Comparison of ENCODE assay signal across 26 mouse cellular contexts in the genomic region with DNA sequence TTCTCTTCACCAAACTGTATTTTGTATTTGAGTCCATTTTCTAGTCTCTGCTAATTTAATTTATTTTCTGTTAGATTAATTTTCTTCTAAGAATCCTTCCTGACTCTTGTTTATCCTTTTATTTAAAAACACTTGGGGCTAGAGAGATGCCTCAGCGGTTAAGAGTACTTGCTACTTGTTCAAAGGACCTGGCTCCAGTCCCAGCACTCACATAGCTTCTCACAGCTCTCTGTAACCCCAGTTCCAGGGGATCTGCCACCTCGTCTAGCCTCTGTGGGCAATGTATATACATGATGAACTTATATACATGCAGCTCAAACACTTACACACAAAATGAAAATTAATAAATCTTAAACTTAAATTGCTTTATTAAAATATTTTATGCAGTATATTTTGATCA.
A peak's percentile ranks its signal among the peaks of the same experiment; 100 is the strongest.
DNase-seq lines count a peak whose midpoint lies in the region; ATAC-seq and TF ChIP-seq lines count a peak whose summit lies in the region.
"Had no signal": no experiment of that assay in that cellular context is flagged by ENCODE, and none has a peak within 500 bp of the region (broad histone marks: within the 10 kb centered on the region; RNA-seq: fewer than 3 reads in every experiment).

No protein-coding gene starts in this region.

- H3K4me2 ChIP-seq in forebrain, embryonic 14.5 days (ENCODE audit: low read length) = no peak overlapping the region
- H3K4me2 ChIP-seq in forebrain, embryonic 13.5 days = no peak overlapping the region
- no peak overlapping the region for H3K4me2 ChIP-seq in lung, postnatal 0 days (replicated peaks; ENCODE audit: low read depth, low read length)
- H3K4me2 ChIP-seq: embryonic facial prominence, embryonic 13.5 days; forebrain, embryonic 12.5 days; heart, embryonic 12.5 days; heart, embryonic 15.5 days; hindbrain, embryonic 15.5 days had no signal

- TF ChIP-seq POLR2A in lung, adult 2 months (IDR thresholded peaks at IDR 0.05; ENCODE audit: borderline replicate concordance, extremely low read depth, low read depth, low read length) = no peak

- no peak overlapping the region for H3K4me3 ChIP-seq in forebrain, embryonic 14.5 days (ENCODE audit: low read depth, low read length)
- H3K4me3 ChIP-seq in forebrain, embryonic 13.5 days = no peak overlapping the region
- no peak overlapping the region for H3K4me3 ChIP-seq in lung, postnatal 0 days (ENCODE audit: low read depth, low read length)
- H3K4me3 ChIP-seq in lung, adult 2 months (replicated peaks; ENCODE audit: extremely low read depth, low read depth, low read length) = no peak overlapping the region
- H3K4me3 ChIP-seq: embryonic facial prominence, embryonic 10.5 days; embryonic facial prominence, embryonic 13.5 days; erythroblast, embryonic 14.5 days; forebrain, embryonic 12.5 days; gastrocnemius, adult 2 months; heart, embryonic 12.5 days; heart, embryonic 15.5 days; hindbrain, embryonic 15.5 days had no signal

- ATAC-seq in forebrain, embryonic 14.5 days = no peak
- no peak for ATAC-seq in forebrain, embryonic 13.5 days
- no peak for ATAC-seq in lung, postnatal 0 days
- ATAC-seq: activated CD4-positive, CD25-positive, alpha-beta regulatory T cell, adult 4 months had no signal

- H3K4me1 ChIP-seq in forebrain, embryonic 14.5 days (ENCODE audit: control insufficient read depth, insufficient read depth, low read length) = peaks cover 2% of the 10 kb centered on the region; the same call in 1 of the 2 replicates
- H3K4me1 ChIP-seq in forebrain, embryonic 13.5 days = peaks cover 20% of the 10 kb centered on the region
- H3K4me1 ChIP-seq in lung, postnatal 0 days (ENCODE audit: insufficient read depth, low read depth, low read length) = no peaks in the 10 kb centered on the region
- no peaks in the 10 kb centered on the region; the same call in 1 of the 2 replicates for H3K4me1 ChIP-seq in lung, adult 2 months (ENCODE audit: control insufficient read depth, insufficient read depth, low read length)
- H3K4me1 ChIP-seq: heart, embryonic 15.5 days had no signal

- WGBS in forebrain, embryonic 14.5 days = 17% methylated on average over 2 of the region's 2 CpGs
- 36% methylated on average over 2 of the region's 2 CpGs for WGBS in forebrain, embryonic 13.5 days
- WGBS in lung, postnatal 0 days = 23% methylated on average over 2 of the region's 2 CpGs
- WGBS in lung, adult 2 months = 36% methylated on average over 2 of the region's 2 CpGs

- DNase-seq in forebrain, embryonic 14.5 days (ENCODE audit: low spot score) = peak; percentile 57
- peak; percentile 23 for DNase-seq in lung, postnatal 0 days (ENCODE audit: low spot score)
- no peak for DNase-seq in lung, adult 2 months
- peak; percentile 42 for DNase-seq in lung, postnatal 36 days
- no peak for DNase-seq in neural tube, embryonic 10.5 days (ENCODE audit: extremely low spot score, low spot score)
- DNase-seq: adrenal gland, adult 8-10 months; adrenal gland, postnatal 25 days; cerebellum, adult 11 months; cerebellum, adult 2 months; cerebellum, adult 9-11 months; cerebellum, postnatal 25 days; forebrain, postnatal 0 days; gastrocnemius, adult 2 months; gastrocnemius, postnatal 14 days; heart, adult 18-20 months; heart, postnatal 10 days; heart, postnatal 36 days had no signal

- no peak for TF ChIP-seq CTCF in lung, postnatal 0 days (IDR thresholded peaks at IDR 0.05)
- TF ChIP-seq CTCF in lung, adult 2 months (IDR thresholded peaks at IDR 0.05; ENCODE audit: insufficient read depth, low read length) = no peak

- no peaks in the 10 kb centered on the region for H3K9me3 ChIP-seq in forebrain, embryonic 14.5 days (replicated peaks; ENCODE audit: control insufficient read depth, low read length)
- H3K9me3 ChIP-seq in forebrain, embryonic 13.5 days (replicated peaks) = no peaks in the 10 kb centered on the region
- no peaks in the 10 kb centered on the region for H3K9me3 ChIP-seq in lung, postnatal 0 days (ENCODE audit: low read length)
- H3K9me3 ChIP-seq: embryonic facial prominence, embryonic 10.5 days; embryonic facial prominence, embryonic 13.5 days; forebrain, embryonic 12.5 days; heart, embryonic 12.5 days; heart, embryonic 15.5 days; hindbrain, embryonic 15.5 days had no signal

- TF ChIP-seq EP300 in lung, postnatal 0 days (IDR thresholded peaks at IDR 0.05) = no peak

- no peak overlapping the region for H3K9ac ChIP-seq in forebrain, embryonic 14.5 days (ENCODE audit: low read length)
- H3K9ac ChIP-seq in forebrain, embryonic 13.5 days = no peak overlapping the region
- no peak overlapping the region for H3K9ac ChIP-seq in lung, postnatal 0 days (replicated peaks; ENCODE audit: low read depth)
- H3K9ac ChIP-seq: embryonic facial prominence, embryonic 13.5 days; forebrain, embryonic 12.5 days; forebrain, postnatal 0 days; heart, embryonic 12.5 days; heart, embryonic 15.5 days; hindbrain, embryonic 15.5 days had no signal

- no peak overlapping the region for H3K27ac ChIP-seq in forebrain, embryonic 14.5 days (ENCODE audit: low read depth, low read length)
- H3K27ac ChIP-seq in forebrain, embryonic 13.5 days = no peak overlapping the region
- no peak overlapping the region for H3K27ac ChIP-seq in lung, postnatal 0 days (ENCODE audit: low read length)
- H3K27ac ChIP-seq: embryonic facial prominence, embryonic 10.5 days; embryonic facial prominence, embryonic 13.5 days; forebrain, embryonic 12.5 days; gastrocnemius, adult 2 months; heart, embryonic 15.5 days; hindbrain, embryonic 15.5 days had no signal

- no peaks in the 10 kb centered on the region for H3K36me3 ChIP-seq in forebrain, embryonic 14.5 days (ENCODE audit: control insufficient read depth, insufficient read depth, low read length)
- H3K36me3 ChIP-seq in forebrain, embryonic 13.5 days (ENCODE audit: poor library complexity, severe bottlenecking) = no peaks in the 10 kb centered on the region
- no peaks in the 10 kb centered on the region for H3K36me3 ChIP-seq in lung, postnatal 0 days (ENCODE audit: insufficient read depth, low read length)
- H3K36me3 ChIP-seq: embryonic facial prominence, embryonic 10.5 days; embryonic facial prominence, embryonic 13.5 days; forebrain, embryonic 12.5 days; heart, embryonic 12.5 days; heart, embryonic 15.5 days; hindbrain, embryonic 15.5 days had no signal

- H3K27me3 ChIP-seq in forebrain, embryonic 14.5 days (replicated peaks; ENCODE audit: control insufficient read depth, insufficient read depth, low read length) = no peaks in the 10 kb centered on the region
- H3K27me3 ChIP-seq in forebrain, embryonic 13.5 days = no peaks in the 10 kb centered on the region
- H3K27me3 ChIP-seq in lung, postnatal 0 days (replicated peaks; ENCODE audit: insufficient read depth, low read length) = no peaks in the 10 kb centered on the region
- H3K27me3 ChIP-seq: embryonic facial prominence, embryonic 13.5 days; forebrain, embryonic 12.5 days; heart, embryonic 12.5 days; heart, embryonic 15.5 days; hindbrain, embryonic 15.5 days had no signal

Comparison
In these comparisons a context has a peak if more than half of its experiments do, and no peak if none do; other contexts are left out.
1. DNase-seq: peak in forebrain, embryonic 14.5 days (single experiment), lung, postnatal 0 days (single experiment) and lung, postnatal 36 days (single experiment); none in lung, adult 2 months (single experiment) and neural tube, embryonic 10.5 days (single experiment).